Mouse (Mus musculus): ENCODE measurements around the gene Amd1.
A peak's percentile ranks its signal among the peaks of the same experiment; 100 is the strongest.

Gene Amd1

DNA sequence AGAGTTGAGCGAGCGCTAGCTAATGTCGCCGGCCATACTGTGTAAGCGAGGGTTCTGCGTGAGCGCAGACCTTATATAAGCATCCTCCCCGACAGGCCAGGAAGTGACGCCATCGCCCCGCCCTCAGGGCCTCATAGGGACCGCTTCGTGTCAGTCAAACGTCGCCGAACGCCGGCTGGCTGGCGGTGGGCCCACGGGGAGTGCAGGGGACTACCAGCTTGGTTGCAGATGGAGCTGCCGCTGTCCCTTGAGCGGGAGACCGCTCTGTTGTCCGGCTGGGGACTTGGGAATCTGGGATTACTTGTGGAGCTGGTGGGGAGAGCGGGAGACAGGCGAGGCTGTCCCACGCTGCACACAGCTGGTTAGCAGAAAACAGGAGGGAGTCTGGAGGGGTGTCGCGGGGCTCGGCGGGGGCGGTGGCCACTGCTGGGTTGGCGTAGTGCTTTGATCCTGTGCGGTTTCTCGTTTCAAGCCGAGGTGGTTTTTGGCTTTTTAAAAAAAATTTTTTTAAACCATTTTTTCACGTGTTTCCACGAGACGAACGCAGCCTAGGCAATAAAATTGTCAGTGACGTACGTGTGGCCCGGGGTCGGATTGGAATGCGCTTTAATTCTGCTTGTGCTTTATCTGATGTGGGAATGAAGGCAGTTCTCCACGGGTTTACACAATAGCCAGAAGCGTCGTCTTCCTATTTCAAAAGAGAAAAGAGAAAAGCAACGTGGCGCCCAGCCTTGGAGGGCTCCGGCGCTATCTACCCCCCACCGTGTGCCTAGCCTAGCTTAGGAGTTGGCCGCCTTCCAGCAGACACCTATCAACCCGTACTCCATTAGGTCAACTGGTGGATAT lies at the start of gene Amd1:
Amd1 (minus strand) TSS at position 47 of the 846 bp plus-strand sequence.
- TF ChIP-seq GATA4 (IDR thresholded peaks at IDR 0.05; ENCODE audit: insufficient replicate concordance, low read length) = peak; percentile 14; the same call in 1 of the 2 replicates

DNA sequence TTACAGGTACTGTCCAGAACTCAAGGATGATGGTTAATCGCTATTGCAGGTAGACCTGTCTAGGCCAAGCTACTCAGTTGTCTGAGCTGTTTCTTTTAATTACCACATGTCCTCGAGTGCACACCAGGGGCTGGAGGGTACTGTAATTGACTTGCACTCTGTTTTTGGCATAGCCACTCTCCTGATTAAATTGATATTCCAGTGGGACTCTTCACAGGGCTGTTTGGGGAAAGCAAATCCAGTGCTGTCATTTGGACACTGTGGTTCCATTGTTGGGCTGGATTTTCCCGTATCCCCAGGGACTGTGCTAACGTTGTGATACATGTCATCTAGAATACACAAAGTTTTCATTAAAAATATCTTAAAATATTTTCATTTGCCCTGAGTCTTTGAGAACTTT lies 49.2 kb upstream of the Amd1 start:
- no peak for TF ChIP-seq GATA4 (IDR thresholded peaks at IDR 0.05; ENCODE audit: insufficient replicate concordance, low read length)

DNA sequence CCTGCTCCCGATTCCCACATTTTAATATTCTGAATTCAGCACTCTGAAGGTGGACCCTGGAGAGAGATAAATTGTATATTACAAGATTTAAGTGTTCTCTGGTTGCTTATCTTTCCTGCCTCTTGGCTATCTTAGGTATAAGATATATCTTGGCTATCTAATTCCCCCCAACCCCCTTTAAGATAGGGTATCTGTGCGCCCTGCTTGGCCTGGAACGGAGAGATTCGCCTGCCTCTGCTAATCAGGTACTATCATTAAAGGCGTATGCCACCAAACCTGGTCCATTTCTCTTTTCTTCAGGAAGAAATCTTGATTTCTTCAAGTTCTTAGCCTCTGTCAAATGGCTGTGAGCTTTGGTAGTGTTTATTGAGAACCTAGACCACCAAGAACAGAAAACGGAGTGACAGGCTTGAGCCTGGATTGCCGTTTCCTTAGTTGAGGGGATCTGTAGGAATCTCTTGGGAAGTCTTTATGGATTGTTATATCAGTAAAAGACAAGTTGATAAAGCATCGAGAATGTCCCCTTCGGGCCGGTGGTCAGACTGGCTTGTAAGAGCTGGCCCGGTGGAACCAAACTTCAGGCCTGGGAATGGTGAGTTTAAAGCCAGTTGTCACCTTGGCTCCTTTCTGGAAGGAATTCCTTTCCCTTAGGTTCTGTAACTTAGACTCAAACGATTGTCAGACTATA lies 48.4 kb upstream of the Amd1 start:
- no peak for TF ChIP-seq GATA4 (IDR thresholded peaks at IDR 0.05; ENCODE audit: insufficient replicate concordance, low read length)

DNA sequence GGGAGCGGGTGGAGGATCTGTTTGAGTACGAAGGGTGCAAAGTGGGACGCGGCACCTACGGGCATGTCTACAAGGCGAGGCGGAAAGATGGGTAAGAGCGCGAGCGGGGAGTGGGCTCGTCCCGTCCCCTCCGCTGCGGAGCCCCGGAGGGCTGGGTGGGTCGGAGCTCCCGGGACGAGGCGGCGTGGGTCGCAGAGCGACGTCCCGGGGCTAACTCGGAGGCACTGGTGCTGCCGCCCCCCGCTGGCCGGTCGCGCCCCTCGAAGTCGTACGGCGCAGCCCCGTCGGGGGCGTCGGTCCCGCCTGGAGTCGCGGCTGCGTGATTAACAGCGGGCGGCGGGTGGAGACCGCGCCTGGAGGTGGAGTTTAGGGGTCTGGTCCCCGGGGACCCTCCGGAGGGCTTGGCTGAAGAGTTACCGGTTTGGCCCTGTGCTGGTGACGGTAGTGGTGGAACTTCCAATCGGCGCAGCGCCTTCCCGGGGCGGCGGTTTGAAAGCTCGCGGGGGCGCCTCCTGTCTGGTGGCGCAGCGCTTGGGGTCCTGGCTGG lies 47.7 kb upstream of the Amd1 start:
- TF ChIP-seq GATA4 (IDR thresholded peaks at IDR 0.05; ENCODE audit: insufficient replicate concordance, low read length) = no peak

DNA sequence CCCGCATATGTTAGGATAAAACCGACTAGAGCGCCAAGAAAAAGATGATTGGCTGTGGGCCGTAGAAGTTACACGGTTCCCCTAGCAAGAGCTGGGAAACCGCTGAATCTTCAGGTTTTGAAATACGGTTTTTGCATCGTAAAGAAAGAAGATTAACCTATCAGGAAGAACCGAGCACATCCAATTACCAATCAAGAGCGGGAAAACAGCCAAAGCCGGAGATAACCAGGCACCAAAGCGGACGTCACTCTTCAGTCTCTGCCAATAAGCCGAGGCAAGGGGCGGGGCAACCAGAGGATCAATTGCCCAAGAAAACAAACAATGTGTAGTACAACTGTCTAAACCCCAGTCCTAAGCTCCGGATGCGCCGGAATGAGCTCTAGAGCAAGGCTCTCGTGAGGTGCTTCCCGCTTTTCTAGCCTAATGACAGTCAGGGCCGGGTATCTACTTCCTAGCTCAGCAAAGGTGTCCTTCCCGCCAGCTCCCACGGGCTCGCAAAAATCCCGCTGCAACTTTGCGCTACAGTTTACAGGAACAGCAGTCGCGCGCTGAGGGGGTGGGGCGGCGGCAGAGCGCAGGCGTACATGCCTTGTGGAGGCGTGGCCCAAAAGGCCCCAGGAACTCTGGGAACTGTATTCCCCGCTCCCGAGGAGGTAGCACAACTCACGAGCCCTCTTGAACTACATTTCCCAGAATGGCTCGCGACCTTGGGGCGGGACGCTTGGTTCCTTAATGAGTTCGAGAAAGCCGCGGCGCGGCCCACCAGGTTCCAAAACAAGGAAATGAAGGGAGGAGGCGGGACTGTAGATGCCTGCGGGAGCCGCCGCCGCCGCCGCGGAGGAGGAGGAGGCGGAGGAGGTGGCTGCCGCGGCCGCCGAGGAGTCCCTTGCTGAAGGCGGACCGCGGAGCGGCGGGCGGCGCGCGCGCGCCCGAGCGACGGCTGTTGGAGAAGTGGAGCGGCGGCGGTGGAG lies 46.9 kb upstream of the Amd1 start:
- peak; percentile 80; the same call in 1 of the 2 replicates for TF ChIP-seq GATA4 (IDR thresholded peaks at IDR 0.05; ENCODE audit: insufficient replicate concordance, low read length)

DNA sequence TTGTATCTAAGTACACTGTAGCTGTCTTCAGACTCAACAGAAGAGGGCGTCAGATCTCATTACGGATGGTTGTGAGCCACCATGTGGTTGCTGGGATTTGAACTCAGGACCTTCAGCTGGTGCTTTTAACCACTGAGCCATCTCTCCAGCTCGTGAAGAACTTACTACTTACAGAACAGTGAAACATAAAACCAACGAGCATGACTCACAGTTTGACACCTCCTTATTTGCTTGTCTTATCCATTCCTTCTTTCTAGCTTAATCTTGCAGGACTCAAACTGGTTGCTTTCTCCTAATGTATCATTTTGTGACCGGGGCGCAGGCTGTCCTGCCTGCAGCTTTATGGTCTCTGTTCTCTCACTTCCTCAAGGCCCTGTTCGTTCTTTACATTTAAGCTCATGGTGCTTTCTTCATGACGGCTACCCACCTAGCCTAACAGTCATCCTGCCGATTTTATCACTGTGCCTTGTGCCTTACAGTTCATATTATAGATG lies 45.5 kb upstream of the Amd1 start:
- no peak for TF ChIP-seq GATA4 (IDR thresholded peaks at IDR 0.05; ENCODE audit: insufficient replicate concordance, low read length)

DNA sequence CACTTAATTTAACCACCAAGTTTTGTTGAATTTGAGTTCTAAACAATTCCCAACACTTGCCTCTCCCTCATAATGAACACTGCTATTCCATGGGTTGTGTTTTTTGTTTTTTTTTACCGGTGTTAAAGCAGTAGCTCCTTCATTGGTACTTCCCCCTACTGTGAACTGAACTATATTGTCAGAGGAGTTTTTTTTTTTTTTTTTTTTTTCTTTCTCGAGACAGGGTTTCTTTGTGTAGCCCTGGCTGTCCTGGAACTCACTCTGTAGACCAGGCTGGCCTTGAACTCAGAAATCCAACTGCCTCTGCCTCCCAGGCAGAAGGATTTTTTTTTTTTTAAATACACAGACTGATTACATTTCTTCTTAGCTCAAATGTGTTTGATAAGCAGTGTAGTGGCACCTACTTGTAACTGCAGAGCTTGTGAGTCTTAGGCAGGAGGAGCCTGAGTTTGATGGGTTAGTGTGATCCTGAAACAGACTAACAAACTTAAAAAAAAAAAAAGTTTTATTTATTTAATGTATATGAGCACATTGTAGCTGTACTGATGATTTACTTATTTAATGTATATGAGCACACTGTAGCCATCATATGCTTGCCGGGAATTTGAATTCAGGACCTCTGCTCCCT lies 44.9 kb upstream of the Amd1 start:
- no peak for TF ChIP-seq GATA4 (IDR thresholded peaks at IDR 0.05; ENCODE audit: insufficient replicate concordance, low read length)

DNA sequence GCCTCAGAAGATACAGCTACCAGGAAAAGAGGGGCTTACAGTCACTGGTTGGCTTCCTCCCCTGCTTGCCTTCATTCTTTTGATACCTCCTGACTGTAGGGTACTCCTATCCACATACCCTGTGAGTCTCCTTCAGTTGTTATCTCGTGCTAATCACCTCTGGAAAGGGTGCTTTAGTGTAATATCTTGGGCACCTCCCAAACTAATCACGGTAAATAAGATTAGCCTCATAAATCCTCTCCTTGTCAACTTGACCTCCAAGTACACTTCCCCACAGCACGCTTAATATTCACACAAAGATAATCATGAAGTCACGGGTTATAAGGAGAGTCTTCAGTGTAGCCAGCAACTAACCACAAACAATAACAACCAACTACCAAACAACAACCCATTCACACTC lies 40.0 kb upstream of the Amd1 start:
- TF ChIP-seq GATA4 (IDR thresholded peaks at IDR 0.05; ENCODE audit: insufficient replicate concordance, low read length) = no peak

DNA sequence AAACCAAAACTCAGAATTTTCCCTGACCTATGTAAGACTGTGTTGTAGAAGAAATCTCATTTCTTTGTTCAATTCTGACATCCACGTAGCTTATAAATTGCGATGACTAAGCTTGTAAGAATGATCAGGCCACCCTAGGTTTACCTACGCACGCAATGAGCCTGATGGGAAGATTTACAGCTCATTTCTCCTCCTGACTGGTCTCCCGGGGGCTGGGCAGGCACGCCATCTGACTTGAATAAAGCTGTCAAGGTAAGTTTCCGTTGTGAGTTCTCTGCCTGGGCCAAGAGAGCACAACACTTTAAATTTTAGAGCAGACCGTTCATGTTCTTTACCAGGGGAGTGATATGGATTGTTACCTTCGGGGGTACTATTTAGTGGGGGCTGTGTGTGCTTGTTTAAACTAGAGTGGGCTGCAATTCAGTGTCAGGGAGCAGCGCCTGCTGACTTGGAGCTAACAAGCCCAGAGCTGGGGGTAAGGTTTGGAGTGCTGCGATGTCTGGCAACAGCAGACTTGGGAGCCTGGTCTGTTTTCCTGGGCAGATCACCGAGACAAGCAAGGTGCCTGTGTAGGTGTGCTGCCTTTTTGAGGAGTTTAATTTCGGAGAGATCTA lies 37.5 kb upstream of the Amd1 start, which contains the start of gene Cdk19:
Cdk19 (plus strand) TSS at position 214 of the 614 bp plus-strand sequence.
- no peak for TF ChIP-seq GATA4 (IDR thresholded peaks at IDR 0.05; ENCODE audit: insufficient replicate concordance, low read length)

DNA sequence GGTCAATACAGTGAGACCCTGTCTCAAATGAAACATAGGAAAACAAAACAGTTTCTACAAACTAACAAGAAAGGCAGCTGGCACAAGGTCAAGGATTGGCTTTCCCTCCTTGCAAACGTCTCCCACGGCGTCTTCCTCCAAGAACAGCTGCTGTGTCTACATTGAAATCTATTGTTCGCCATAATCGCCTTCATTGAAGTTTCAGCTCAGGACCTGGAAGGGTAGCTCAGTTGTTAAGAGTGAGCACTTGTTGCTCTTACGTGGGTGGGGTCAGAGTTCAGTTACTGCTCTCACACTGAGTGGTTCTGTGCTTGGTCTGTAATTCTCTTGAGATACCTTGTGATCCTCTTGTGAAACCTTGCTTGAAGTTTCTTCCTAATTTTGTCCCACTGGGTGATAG lies 30.9 kb upstream of the Amd1 start:
- TF ChIP-seq GATA4 (IDR thresholded peaks at IDR 0.05; ENCODE audit: insufficient replicate concordance, low read length) = no peak

DNA sequence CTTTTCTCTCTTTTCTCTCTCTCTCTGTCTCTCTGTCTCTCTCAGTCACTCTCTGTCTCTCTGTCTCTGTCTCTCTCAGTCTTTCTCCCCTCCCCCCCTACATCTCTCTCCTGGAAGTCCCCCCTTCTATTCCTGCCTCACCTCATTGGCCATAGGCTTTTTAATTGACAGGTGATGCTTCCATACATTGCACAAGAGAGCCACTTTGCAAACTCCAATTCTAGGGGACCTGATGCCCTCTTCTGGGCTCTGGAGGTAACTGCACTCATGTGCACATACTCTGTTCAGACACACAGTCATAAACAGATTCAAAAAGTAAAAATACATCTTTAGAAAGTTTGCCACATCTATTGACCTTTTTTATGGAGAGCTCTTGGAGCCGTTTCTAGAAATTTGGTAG lies 28.3 kb upstream of the Amd1 start:
- TF ChIP-seq GATA4 (IDR thresholded peaks at IDR 0.05; ENCODE audit: insufficient replicate concordance, low read length) = no peak

DNA sequence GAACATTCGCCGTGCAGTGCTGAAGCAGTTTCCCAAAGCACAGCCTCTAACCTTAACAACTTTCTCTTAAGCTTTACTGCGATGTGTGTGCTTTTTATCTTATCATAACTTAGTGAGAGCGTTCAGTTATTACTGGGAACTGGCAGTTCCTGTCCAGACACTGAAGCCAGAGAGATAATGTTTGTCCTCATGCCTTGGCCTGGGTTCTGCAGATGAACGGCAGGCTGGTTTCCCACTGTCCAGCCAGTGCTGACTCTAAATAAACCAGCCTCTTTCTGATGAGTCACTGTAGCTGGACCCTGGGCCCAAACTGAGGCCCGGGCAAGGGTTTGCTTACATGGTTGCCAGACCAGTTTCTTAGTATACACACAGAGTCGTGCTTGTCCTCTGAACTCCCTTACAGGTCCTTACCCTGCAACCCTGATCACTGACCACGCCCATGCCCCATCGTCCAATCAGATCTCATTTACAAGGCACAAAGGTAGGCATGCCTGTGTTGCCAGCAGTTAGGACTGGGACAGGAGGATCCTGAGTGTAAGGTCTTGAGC lies 26.1 kb upstream of the Amd1 start:
- peak; percentile 96 for TF ChIP-seq GATA4 (IDR thresholded peaks at IDR 0.05; ENCODE audit: insufficient replicate concordance, low read length)

DNA sequence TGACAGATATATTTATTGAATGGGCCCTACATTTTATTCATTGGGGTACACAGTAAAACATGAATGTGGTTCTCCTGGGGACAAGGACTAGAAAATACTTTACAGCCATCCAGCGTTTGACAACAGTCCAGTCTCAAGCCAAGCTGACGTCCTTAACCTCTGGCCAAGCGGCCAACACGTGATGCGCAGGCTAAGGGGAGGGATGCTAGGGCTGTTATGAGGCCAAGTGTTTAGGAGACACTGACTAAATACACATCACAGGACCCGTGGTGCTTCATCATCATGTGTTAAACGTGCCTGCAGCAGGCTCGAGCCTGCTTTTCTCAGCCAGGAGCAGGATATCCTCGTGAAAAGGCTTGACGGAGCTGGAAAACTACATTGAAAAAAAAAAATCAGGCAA lies 18.3 kb upstream of the Amd1 start:
- no peak for TF ChIP-seq GATA4 (IDR thresholded peaks at IDR 0.05; ENCODE audit: insufficient replicate concordance, low read length)
